ENCODE assay signal across 10 mouse cellular contexts in the genomic region with DNA sequence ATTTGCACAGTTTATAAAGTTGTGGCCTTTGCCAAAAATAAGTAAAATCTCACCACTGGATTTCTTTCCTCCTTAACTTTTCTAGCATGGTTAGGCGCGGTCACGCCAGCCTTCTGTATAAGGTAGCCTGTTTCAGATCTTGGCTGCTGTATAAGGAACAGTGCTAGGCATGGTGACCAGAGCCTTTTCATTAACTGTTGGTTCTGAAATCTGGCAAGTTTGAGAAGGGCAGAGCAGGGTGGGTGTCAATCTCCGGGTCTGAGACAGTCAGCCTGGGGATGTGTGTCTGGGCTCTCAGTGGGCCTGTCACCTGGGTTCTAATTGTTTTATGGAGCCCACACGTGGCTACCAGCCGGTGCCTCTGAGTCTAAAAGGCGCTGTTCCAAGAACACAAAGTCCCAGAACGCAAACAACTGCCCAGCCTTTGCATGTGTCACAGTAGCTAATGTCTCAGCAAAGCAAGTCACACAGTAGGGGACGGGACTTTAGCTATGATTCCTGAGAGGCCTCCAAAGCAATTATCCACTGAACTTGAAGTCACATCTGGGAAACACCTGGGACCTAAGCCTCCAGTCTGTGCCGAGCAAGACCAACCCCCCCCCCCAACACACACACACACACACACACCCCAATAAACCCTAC. TPM values are rescaled to one million over a fixed set of nuclear protein-coding genes. Genes with fewer than 3 reads are reported as not detected.
DNase-seq lines count a peak whose midpoint lies in the region; ATAC-seq and TF ChIP-seq lines count a peak whose summit lies in the region.
"Had no signal": no experiment of that assay in that cellular context is flagged by ENCODE, and none has a peak within 500 bp of the region (broad histone marks: within the 10 kb centered on the region; RNA-seq: fewer than 3 reads in every experiment).

No protein-coding gene starts in this region.

- TF ChIP-seq POLR2A in small intestine, adult 2 months (IDR thresholded peaks at IDR 0.05; ENCODE audit: low read depth, low read length): no peak

- no peak for TF ChIP-seq CTCF in small intestine, adult 2 months (IDR thresholded peaks at IDR 0.05; ENCODE audit: extremely low read depth, insufficient read length, insufficient replicate concordance, low read depth, low read length)

- no peak overlapping the region for H3K4me3 ChIP-seq in hindbrain, embryonic 15.5 days
- no peak overlapping the region for H3K4me3 ChIP-seq in hindbrain, embryonic 13.5 days
- no peak overlapping the region for H3K4me3 ChIP-seq in lung, embryonic 16.5 days (ENCODE audit: low read length)
- no peak overlapping the region for H3K4me3 ChIP-seq in embryonic facial prominence, embryonic 14.5 days (ENCODE audit: low read depth, low read length)
- no peak overlapping the region for H3K4me3 ChIP-seq in small intestine, adult 2 months (ENCODE audit: low read depth, low read length)
- H3K4me3 ChIP-seq in heart, embryonic 11.5 days (ENCODE audit: low read depth, low read length): no peak overlapping the region

- 0 out of 2 replicates have a peak, but pooled peaks cover 4% of the 10 kb centered on the region for H3K4me1 ChIP-seq in hindbrain, embryonic 15.5 days (replicated peaks)
- H3K4me1 ChIP-seq in hindbrain, embryonic 13.5 days (replicated peaks): 0 out of 2 replicates have a peak, but pooled peaks cover 3% of the 10 kb centered on the region
- peaks cover 13% of the 10 kb centered on the region; the same call in 1 of the 2 replicates for H3K4me1 ChIP-seq in lung, embryonic 16.5 days (replicated peaks; ENCODE audit: control insufficient read depth, insufficient read depth, low read length)
- peaks cover 8% of the 10 kb centered on the region; the same call in 1 of the 2 replicates for H3K4me1 ChIP-seq in embryonic facial prominence, embryonic 14.5 days (ENCODE audit: control insufficient read depth, insufficient read depth, low read length)
- peaks cover 8% of the 10 kb centered on the region for H3K4me1 ChIP-seq in small intestine, adult 2 months (ENCODE audit: control insufficient read depth, insufficient read depth, insufficient read length, low read length)
- H3K4me1 ChIP-seq in heart, embryonic 11.5 days (ENCODE audit: control insufficient read depth, insufficient read depth, low read length): no peaks in the 10 kb centered on the region

- H3K27me3 ChIP-seq in hindbrain, embryonic 15.5 days: no peaks in the 10 kb centered on the region
- peaks cover 3% of the 10 kb centered on the region; the same call in 1 of the 2 replicates for H3K27me3 ChIP-seq in hindbrain, embryonic 13.5 days
- H3K27me3 ChIP-seq in lung, embryonic 16.5 days (ENCODE audit: control insufficient read depth, insufficient read depth, low read depth, low read length): no peaks in the 10 kb centered on the region
- H3K27me3 ChIP-seq in embryonic facial prominence, embryonic 14.5 days (replicated peaks; ENCODE audit: control insufficient read depth, insufficient read depth, low read length): no peaks in the 10 kb centered on the region
- H3K27me3 ChIP-seq in small intestine, adult 2 months (ENCODE audit: control insufficient read depth, insufficient read depth, low read length): no peaks in the 10 kb centered on the region
- H3K27me3 ChIP-seq in heart, embryonic 11.5 days (ENCODE audit: control insufficient read depth, insufficient read depth, low read length): no peaks in the 10 kb centered on the region

- H3K4me2 ChIP-seq in hindbrain, embryonic 15.5 days: no peak overlapping the region
- no peak overlapping the region for H3K4me2 ChIP-seq in hindbrain, embryonic 13.5 days
- H3K4me2 ChIP-seq in lung, embryonic 16.5 days (ENCODE audit: low read depth, low read length): no peak overlapping the region
- no peak overlapping the region for H3K4me2 ChIP-seq in embryonic facial prominence, embryonic 14.5 days (ENCODE audit: low read depth, low read length)
- no peak overlapping the region for H3K4me2 ChIP-seq in heart, embryonic 11.5 days

- DNase-seq in lung, postnatal 10 days: no peak
- DNase-seq in embryonic facial prominence, embryonic 14.5 days (ENCODE audit: low spot score): peak; percentile 70
- DNase-seq in T-cell, adult 2 months (ENCODE audit: low spot score): no peak
- DNase-seq: cerebellum, adult 2 months had no signal

- H3K9me3 ChIP-seq in hindbrain, embryonic 15.5 days: no peaks in the 10 kb centered on the region
- H3K9me3 ChIP-seq in hindbrain, embryonic 13.5 days: no peaks in the 10 kb centered on the region
- no peaks in the 10 kb centered on the region for H3K9me3 ChIP-seq in lung, embryonic 16.5 days (ENCODE audit: control insufficient read depth, low read length)
- H3K9me3 ChIP-seq in embryonic facial prominence, embryonic 14.5 days (ENCODE audit: control insufficient read depth, low read length): no peaks in the 10 kb centered on the region
- no peaks in the 10 kb centered on the region for H3K9me3 ChIP-seq in heart, embryonic 11.5 days (replicated peaks; ENCODE audit: control insufficient read depth, low read length)

- ATAC-seq in hindbrain, embryonic 15.5 days (ENCODE audit: low FRiP score, low read depth): 0 out of 2 replicates have a peak, but pooled peaks have one; percentile 39
- ATAC-seq in hindbrain, embryonic 13.5 days (ENCODE audit: low FRiP score): no peak
- peak; percentile 49; the same call in 1 of the 2 replicates for ATAC-seq in lung, embryonic 16.5 days (ENCODE audit: low read depth)
- peak; percentile 56 for ATAC-seq in embryonic facial prominence, embryonic 14.5 days (ENCODE audit: low read depth)
- no peak for ATAC-seq in heart, embryonic 11.5 days (replicated peaks; ENCODE audit: insufficient number of reproducible peaks, low FRiP score, low TSS enrichment)
- ATAC-seq: activated CD4-positive, CD25-positive, alpha-beta regulatory T cell, adult 4 months had no signal

- H3K27ac ChIP-seq in hindbrain, embryonic 15.5 days (replicated peaks): no peak overlapping the region
- no peak overlapping the region for H3K27ac ChIP-seq in hindbrain, embryonic 13.5 days
- peak overlapping the region; percentile 27; the same call in 1 of the 2 replicates for H3K27ac ChIP-seq in lung, embryonic 16.5 days (ENCODE audit: low read length)
- H3K27ac ChIP-seq in embryonic facial prominence, embryonic 14.5 days (replicated peaks; ENCODE audit: low read depth, low read length): peak overlapping the region; percentile 52
- peak overlapping the region; percentile 68 for H3K27ac ChIP-seq in small intestine, adult 2 months (ENCODE audit: insufficient read depth, low read depth, low read length)
- H3K27ac ChIP-seq in heart, embryonic 11.5 days (ENCODE audit: low read depth, low read length): no peak overlapping the region

- H3K36me3 ChIP-seq in hindbrain, embryonic 15.5 days: no peaks in the 10 kb centered on the region
- H3K36me3 ChIP-seq in hindbrain, embryonic 13.5 days: no peaks in the 10 kb centered on the region
- H3K36me3 ChIP-seq in lung, embryonic 16.5 days (ENCODE audit: control insufficient read depth, insufficient read depth, low read length): no peaks in the 10 kb centered on the region
- H3K36me3 ChIP-seq in embryonic facial prominence, embryonic 14.5 days (ENCODE audit: control insufficient read depth, insufficient read depth, low read length): no peaks in the 10 kb centered on the region
- H3K36me3 ChIP-seq in small intestine, adult 2 months (ENCODE audit: control insufficient read depth, insufficient read depth, low read length): peaks cover 5% of the 10 kb centered on the region; the same call in 1 of the 2 replicates
- no peaks in the 10 kb centered on the region for H3K36me3 ChIP-seq in heart, embryonic 11.5 days (ENCODE audit: control insufficient read depth, insufficient read depth, low read length)

- H3K9ac ChIP-seq in hindbrain, embryonic 15.5 days: no peak overlapping the region
- no peak overlapping the region for H3K9ac ChIP-seq in hindbrain, embryonic 13.5 days
- no peak overlapping the region for H3K9ac ChIP-seq in lung, embryonic 16.5 days (ENCODE audit: low read length)
- no peak overlapping the region for H3K9ac ChIP-seq in embryonic facial prominence, embryonic 14.5 days (ENCODE audit: low read depth, low read length)
- no peak overlapping the region for H3K9ac ChIP-seq in heart, embryonic 11.5 days (ENCODE audit: low read depth, low read length)

- 46% methylated on average over 10 of the region's 10 CpGs for WGBS in hindbrain, embryonic 15.5 days
- 55% methylated on average over 10 of the region's 10 CpGs for WGBS in hindbrain, embryonic 13.5 days
- WGBS in lung, embryonic 16.5 days: 59% methylated on average over 10 of the region's 10 CpGs
- WGBS in embryonic facial prominence, embryonic 14.5 days: 32% methylated on average over 10 of the region's 10 CpGs
- 25% methylated on average over 10 of the region's 10 CpGs for WGBS in small intestine, adult 2 months
- WGBS in heart, embryonic 11.5 days (ENCODE audit: insufficient replicate concordance): 79% methylated on average over 10 of the region's 10 CpGs

RNA-seq across cellular contexts. Expression of a gene that starts 40.3 kb away (rescaled TPM):
- 2.8 and 3.3 TPM in 2 replicates for polyA plus RNA-seq in hindbrain, embryonic 15.5 days (2015; fragmentation: Nextera tagmentation; extraction: Ambion mirVana)
- 3.1 and 3.7 TPM in 2 replicates for polyA plus RNA-seq in hindbrain, embryonic 13.5 days (2015; fragmentation: Nextera tagmentation; extraction: Ambion mirVana)
- 83.7 and 86.9 TPM in 2 replicates for polyA plus RNA-seq in lung, embryonic 16.5 days (2015; fragmentation: Nextera tagmentation; extraction: Ambion mirVana)
- polyA plus RNA-seq in embryonic facial prominence, embryonic 14.5 days (2014; fragmentation: Nextera tagmentation; extraction: Ambion mirVana): 37.6 and 43.6 TPM in 2 replicates
- polyA plus RNA-seq in small intestine, adult 2 months (2012; rRNA removed): 3.1 and 13.8 TPM in 2 replicates
- polyA plus RNA-seq in heart, embryonic 11.5 days (2014; fragmentation: Nextera tagmentation; extraction: Ambion mirVana): 2.5 and 4.1 TPM in 2 replicates

RNA-seq across cellular contexts. Expression of a gene that starts 41.0 kb away (rescaled TPM):
- 47.1 and 52.5 TPM in 2 replicates for polyA plus RNA-seq in hindbrain, embryonic 15.5 days (2015; fragmentation: Nextera tagmentation; extraction: Ambion mirVana)
- polyA plus RNA-seq in hindbrain, embryonic 13.5 days (2015; fragmentation: Nextera tagmentation; extraction: Ambion mirVana): 53.6 and 56.5 TPM in 2 replicates
- 51.2 and 51.7 TPM in 2 replicates for polyA plus RNA-seq in lung, embryonic 16.5 days (2015; fragmentation: Nextera tagmentation; extraction: Ambion mirVana)
- 33.8 and 34.1 TPM in 2 replicates for polyA plus RNA-seq in embryonic facial prominence, embryonic 14.5 days (2014; fragmentation: Nextera tagmentation; extraction: Ambion mirVana)
- 16.2 and 39.2 TPM in 2 replicates for polyA plus RNA-seq in small intestine, adult 2 months (2012; rRNA removed)
- 54.7 and 62.2 TPM in 2 replicates for polyA plus RNA-seq in heart, embryonic 11.5 days (2014; fragmentation: Nextera tagmentation; extraction: Ambion mirVana)

Comparison
In these comparisons a context has a peak if more than half of its experiments do, and no peak if none do; other contexts are left out.
1. ATAC-seq: peak in hindbrain, embryonic 15.5 days (single experiment), lung, embryonic 16.5 days (single experiment) and embryonic facial prominence, embryonic 14.5 days (single experiment); none in hindbrain, embryonic 13.5 days (single experiment) and heart, embryonic 11.5 days (single experiment).
2. H3K27ac ChIP-seq: peak in lung, embryonic 16.5 days (single experiment), embryonic facial prominence, embryonic 14.5 days (single experiment) and small intestine, adult 2 months (single experiment); none in hindbrain, embryonic 15.5 days (single experiment), hindbrain, embryonic 13.5 days (single experiment) and heart, embryonic 11.5 days (single experiment).